14 mouse cellular contexts compared by ENCODE assay signal in genomic region chr2:136835882-136836281, GRCm38 (mm10). TPM values are rescaled to one million over a fixed set of nuclear protein-coding genes. Genes with fewer than 3 reads are reported as not detected.
DNase-seq lines count a peak whose midpoint lies in the region; ATAC-seq lines count a peak whose summit lies in the region.
"Had no signal": no experiment of that assay in that cellular context is flagged by ENCODE, and none has a peak within 500 bp of the region (broad histone marks: within the 10 kb centered on the region; RNA-seq: fewer than 3 reads in every experiment).

No protein-coding gene starts in this region.

- DNase-seq in forebrain, embryonic 14.5 days (ENCODE audit: low spot score) = peak; percentile 22
- DNase-seq in left cerebral cortex, postnatal 14 days (ENCODE audit: low spot score in 2 of 2) = peak; percentile 25 to 32
- DNase-seq in left cerebral cortex, postnatal 36 days (ENCODE audit: low spot score in 2 of 2) = no peak
- DNase-seq in adipocyte (ENCODE audit: low spot score) = peak; percentile 85
- peak; percentile 35 for DNase-seq in embryo, embryonic 11 days
- DNase-seq in adrenal gland, postnatal 4 days (ENCODE audit: low spot score in 2 of 2) = no peak
- DNase-seq: kidney, postnatal 14 days; thymus, postnatal 14 days had no signal

- no peaks in the 10 kb centered on the region for H3K36me3 ChIP-seq in forebrain, embryonic 14.5 days (ENCODE audit: control insufficient read depth, insufficient read depth, low read length)
- H3K36me3 ChIP-seq in forebrain, embryonic 15.5 days = no peaks in the 10 kb centered on the region
- no peaks in the 10 kb centered on the region for H3K36me3 ChIP-seq in kidney, embryonic 15.5 days
- H3K36me3 ChIP-seq: hindbrain, embryonic 10.5 days; limb, embryonic 10.5 days; midbrain, embryonic 13.5 days had no signal

- no peak for ATAC-seq in forebrain, embryonic 14.5 days
- ATAC-seq in forebrain, embryonic 15.5 days (replicated peaks) = no peak
- ATAC-seq in kidney, embryonic 15.5 days (replicated peaks; ENCODE audit: low FRiP score) = no peak
- ATAC-seq: midbrain, embryonic 13.5 days had no signal

- H3K4me1 ChIP-seq in forebrain, embryonic 14.5 days (ENCODE audit: control insufficient read depth, insufficient read depth, low read length) = no peaks in the 10 kb centered on the region
- no peaks in the 10 kb centered on the region for H3K4me1 ChIP-seq in forebrain, embryonic 15.5 days
- H3K4me1 ChIP-seq in kidney, embryonic 15.5 days = 0 out of 2 replicates have a peak, but pooled peaks cover 3% of the 10 kb centered on the region
- H3K4me1 ChIP-seq: hindbrain, embryonic 10.5 days; limb, embryonic 10.5 days; midbrain, embryonic 13.5 days had no signal

- H3K4me2 ChIP-seq in forebrain, embryonic 14.5 days (ENCODE audit: low read length) = no peak overlapping the region
- H3K4me2 ChIP-seq in forebrain, embryonic 15.5 days (replicated peaks) = no peak overlapping the region
- H3K4me2 ChIP-seq in kidney, embryonic 15.5 days = no peak overlapping the region
- H3K4me2 ChIP-seq: midbrain, embryonic 13.5 days had no signal

- no peak overlapping the region for H3K9ac ChIP-seq in forebrain, embryonic 14.5 days (ENCODE audit: low read length)
- no peak overlapping the region for H3K9ac ChIP-seq in forebrain, embryonic 15.5 days (replicated peaks)
- no peak overlapping the region for H3K9ac ChIP-seq in kidney, embryonic 15.5 days
- H3K9ac ChIP-seq: midbrain, embryonic 13.5 days had no signal

- H3K27me3 ChIP-seq in forebrain, embryonic 14.5 days (replicated peaks; ENCODE audit: control insufficient read depth, insufficient read depth, low read length) = no peaks in the 10 kb centered on the region
- H3K27me3 ChIP-seq in forebrain, embryonic 15.5 days = no peaks in the 10 kb centered on the region
- no peaks in the 10 kb centered on the region for H3K27me3 ChIP-seq in kidney, embryonic 15.5 days
- H3K27me3 ChIP-seq: midbrain, embryonic 13.5 days had no signal

- intact Hi-C loops in left cerebral cortex, postnatal 14 days (cut with DNase I) = loop anchor here (5.0 kb wide), 1 partner anchor 104 kb away; no protein-coding TSS in a partner anchor
- intact Hi-C loops in left cerebral cortex, postnatal 36 days (cut with DNase I) = loop anchor here (5.0 to 10.0 kb wide), 3 partner anchors 119 to 351 kb away; no protein-coding TSS in a partner anchor

- no peaks in the 10 kb centered on the region for H3K9me3 ChIP-seq in forebrain, embryonic 14.5 days (replicated peaks; ENCODE audit: control insufficient read depth, low read length)
- no peaks in the 10 kb centered on the region for H3K9me3 ChIP-seq in forebrain, embryonic 15.5 days
- no peaks in the 10 kb centered on the region for H3K9me3 ChIP-seq in kidney, embryonic 15.5 days (replicated peaks)
- H3K9me3 ChIP-seq: hindbrain, embryonic 10.5 days; limb, embryonic 10.5 days; midbrain, embryonic 13.5 days had no signal

- no peak overlapping the region for H3K4me3 ChIP-seq in forebrain, embryonic 14.5 days (ENCODE audit: low read depth, low read length)
- H3K4me3 ChIP-seq in forebrain, embryonic 15.5 days = no peak overlapping the region
- no peak overlapping the region for H3K4me3 ChIP-seq in kidney, embryonic 15.5 days (replicated peaks)
- H3K4me3 ChIP-seq: erythroblast, embryonic 14.5 days; hindbrain, embryonic 10.5 days; limb, embryonic 10.5 days; midbrain, embryonic 13.5 days had no signal

- H3K27ac ChIP-seq in forebrain, embryonic 14.5 days (ENCODE audit: low read depth, low read length) = no peak overlapping the region
- no peak overlapping the region for H3K27ac ChIP-seq in forebrain, embryonic 15.5 days (replicated peaks)
- no peak overlapping the region for H3K27ac ChIP-seq in kidney, embryonic 15.5 days
- H3K27ac ChIP-seq: hindbrain, embryonic 10.5 days; limb, embryonic 10.5 days; midbrain, embryonic 13.5 days had no signal

- WGBS in forebrain, embryonic 14.5 days = 71% methylated on average over 3 of the region's 3 CpGs
- 75% methylated on average over 3 of the region's 3 CpGs for WGBS in forebrain, embryonic 15.5 days
- 71% methylated on average over 3 of the region's 3 CpGs for WGBS in kidney, embryonic 15.5 days

RNA-seq across cellular contexts. Expression of gene AL731706.2, which starts 49.6 kb away (rescaled TPM):
- polyA plus RNA-seq in forebrain, embryonic 14.5 days (2014; fragmentation: Nextera tagmentation; extraction: Ambion mirVana) = 33.6 and 40.2 TPM in 2 replicates
- polyA plus RNA-seq in forebrain, embryonic 15.5 days (2015; fragmentation: Nextera tagmentation; extraction: Ambion mirVana) = 18.7 and 24.9 TPM in 2 replicates
- 10 to 100 TPM; 20.5 to 31.5 TPM for total RNA-seq in left cerebral cortex, postnatal 14 days (2021)
- total RNA-seq in left cerebral cortex, postnatal 36 days (2021) = 10 to 100 TPM in 1 of 2 experiments, 1 to 10 TPM in 1; 8.5 to 14.3 TPM
- 37.8 and 55.1 TPM in 2 replicates for polyA plus RNA-seq in kidney, embryonic 15.5 days (2015; fragmentation: Nextera tagmentation; extraction: Ambion mirVana)
- 10 to 100 TPM in 1 of 2 experiments, not detected in 1; 20.2 TPM for total RNA-seq in adrenal gland, postnatal 4 days (2021)
- polyA plus RNA-seq: erythroblast, embryonic 14.5 days had no signal

RNA-seq across cellular contexts. Expression of gene Slx4ip, which starts 55.1 kb away (rescaled TPM):
- 9.4 and 12.1 TPM in 2 replicates for polyA plus RNA-seq in forebrain, embryonic 14.5 days (2014; fragmentation: Nextera tagmentation; extraction: Ambion mirVana)
- 12.9 and 13.6 TPM in 2 replicates for polyA plus RNA-seq in forebrain, embryonic 15.5 days (2015; fragmentation: Nextera tagmentation; extraction: Ambion mirVana)
- total RNA-seq in left cerebral cortex, postnatal 14 days (2021) = 1 to 10 TPM; 9.1 to 9.4 TPM
- total RNA-seq in left cerebral cortex, postnatal 36 days (2021) = 1 to 10 TPM; 8.1 to 8.2 TPM
- polyA plus RNA-seq in kidney, embryonic 15.5 days (2015; fragmentation: Nextera tagmentation; extraction: Ambion mirVana) = 7.5 and 8.3 TPM in 2 replicates
- total RNA-seq in adrenal gland, postnatal 4 days (2021) = 1 to 10 TPM; 7.4 to 7.6 TPM

RNA-seq across cellular contexts. Expression of gene AL731706.1, which starts 55.3 kb away (rescaled TPM):
- polyA plus RNA-seq in forebrain, embryonic 14.5 days (2014; fragmentation: Nextera tagmentation; extraction: Ambion mirVana) = 24.4 and 25.5 TPM in 2 replicates
- polyA plus RNA-seq in forebrain, embryonic 15.5 days (2015; fragmentation: Nextera tagmentation; extraction: Ambion mirVana) = 23.8 and 25.2 TPM in 2 replicates
- 10 to 100 TPM; 20.5 to 22.8 TPM for total RNA-seq in left cerebral cortex, postnatal 14 days (2021)
- total RNA-seq in left cerebral cortex, postnatal 36 days (2021) = 10 to 100 TPM; 10.5 to 15.2 TPM
- polyA plus RNA-seq in kidney, embryonic 15.5 days (2015; fragmentation: Nextera tagmentation; extraction: Ambion mirVana) = 30.7 and 38.3 TPM in 2 replicates
- 10 to 100 TPM in 1 of 2 experiments, 1 to 10 TPM in 1; 9.4 to 12.6 TPM for total RNA-seq in adrenal gland, postnatal 4 days (2021)

RNA-seq across cellular contexts. Expression of gene Mkks, which starts 55.3 kb away (rescaled TPM):
- 13.0 and 15.4 TPM in 2 replicates for polyA plus RNA-seq in forebrain, embryonic 14.5 days (2014; fragmentation: Nextera tagmentation; extraction: Ambion mirVana)
- polyA plus RNA-seq in forebrain, embryonic 15.5 days (2015; fragmentation: Nextera tagmentation; extraction: Ambion mirVana) = 11.4 and 13.3 TPM in 2 replicates
- 10 to 100 TPM; 21.0 to 31.6 TPM for total RNA-seq in left cerebral cortex, postnatal 14 days (2021)
- 10 to 100 TPM; 26.2 to 26.9 TPM for total RNA-seq in left cerebral cortex, postnatal 36 days (2021)
- 14.0 and 14.1 TPM in 2 replicates for polyA plus RNA-seq in kidney, embryonic 15.5 days (2015; fragmentation: Nextera tagmentation; extraction: Ambion mirVana)
- 10 to 100 TPM; 13.2 to 18.9 TPM for total RNA-seq in adrenal gland, postnatal 4 days (2021)

Comparison
In these comparisons a context has a peak if more than half of its experiments do, and no peak if none do; other contexts are left out.
1. DNase-seq: peak in forebrain, embryonic 14.5 days (single experiment), left cerebral cortex, postnatal 14 days (2 of 2), adipocyte (single experiment) and embryo, embryonic 11 days (single experiment); none in left cerebral cortex, postnatal 36 days (0 of 2) and adrenal gland, postnatal 4 days (0 of 2).